Mouse (Mus musculus): ENCODE data around the gene Ddx31. TPM values are rescaled to one million over a fixed set of nuclear protein-coding genes. Genes with fewer than 3 reads are reported as not detected.

Ddx31 gene
- polyA plus RNA-seq, 1 experiment: 5.2 TPM

- no peak for DNase-seq (ENCODE audit: low read depth in 1 of 2, low spot score in 2 of 2)
- H3K4me1 ChIP-seq (ENCODE audit: control insufficient read depth, insufficient read depth, insufficient read length): no peaks in the 10 kb centered on the region
- 92% methylated on average over 5 of the region's 5 CpGs for WGBS
- H3K36me3 ChIP-seq (ENCODE audit: control insufficient read depth, insufficient read depth, low read length): peaks cover 13% of the 10 kb centered on the region
- peaks cover 9% of the 10 kb centered on the region for H3K27me3 ChIP-seq (ENCODE audit: control insufficient read depth, insufficient read depth, low read length)
- H3K4me3 ChIP-seq (ENCODE audit: extremely low read depth, insufficient read depth, insufficient read length): no peak overlapping the region
- H3K27ac ChIP-seq (ENCODE audit: insufficient read depth, low read length): no peak overlapping the region
- no peak for TF ChIP-seq CTCF (IDR thresholded peaks at IDR 0.05; ENCODE audit: extremely low read depth, insufficient read depth, insufficient read length, insufficient replicate concordance)
- TF ChIP-seq POLR2A (IDR thresholded peaks at IDR 0.05; ENCODE audit: low read depth, low read length): no peak
Measured at GRCm38 (mm10) chr2:28903871-28904270, 63.7 kb downstream of the Ddx31 start.

- H3K27ac ChIP-seq (ENCODE audit: insufficient read depth, low read length): no peak overlapping the region
- 86% methylated on average over 9 of the region's 9 CpGs for WGBS
- H3K4me1 ChIP-seq (ENCODE audit: control insufficient read depth, insufficient read depth, insufficient read length): no peaks in the 10 kb centered on the region
- no peak overlapping the region for H3K4me3 ChIP-seq (ENCODE audit: extremely low read depth, insufficient read depth, insufficient read length)
- peaks cover 15% of the 10 kb centered on the region for H3K27me3 ChIP-seq (ENCODE audit: control insufficient read depth, insufficient read depth, low read length)
- peaks cover 13% of the 10 kb centered on the region for H3K36me3 ChIP-seq (ENCODE audit: control insufficient read depth, insufficient read depth, low read length)
- no peak for TF ChIP-seq POLR2A (IDR thresholded peaks at IDR 0.05; ENCODE audit: low read depth, low read length)
- TF ChIP-seq CTCF (IDR thresholded peaks at IDR 0.05; ENCODE audit: extremely low read depth, insufficient read depth, insufficient read length, insufficient replicate concordance): no peak
- no peak for DNase-seq (ENCODE audit: low read depth in 1 of 2, low spot score in 2 of 2)
Measured at GRCm38 (mm10) chr2:28904786-28905185, 64.6 kb downstream of the Ddx31 start.

- H3K36me3 ChIP-seq (ENCODE audit: control insufficient read depth, insufficient read depth, low read length): peaks cover 10% of the 10 kb centered on the region
- TF ChIP-seq POLR2A (IDR thresholded peaks at IDR 0.05; ENCODE audit: low read depth, low read length) (no peak), CTCF (IDR thresholded peaks at IDR 0.05; ENCODE audit: extremely low read depth, insufficient read depth, insufficient read length, insufficient replicate concordance) (no peak)
- H3K27me3 ChIP-seq (ENCODE audit: control insufficient read depth, insufficient read depth, low read length): peaks cover 20% of the 10 kb centered on the region
- no peak overlapping the region for H3K4me3 ChIP-seq (ENCODE audit: extremely low read depth, insufficient read depth, insufficient read length)
- no peaks in the 10 kb centered on the region for H3K4me1 ChIP-seq (ENCODE audit: control insufficient read depth, insufficient read depth, insufficient read length)
- no peak for DNase-seq (ENCODE audit: low read depth in 1 of 2, low spot score in 2 of 2)
- 78% methylated on average over 4 of the region's 4 CpGs for WGBS
- no peak overlapping the region for H3K27ac ChIP-seq (ENCODE audit: insufficient read depth, low read length)
Measured at GRCm38 (mm10) chr2:28905561-28905960, 65.4 kb downstream of the Ddx31 start.

- H3K4me1 ChIP-seq (ENCODE audit: control insufficient read depth, insufficient read depth, insufficient read length): no peaks in the 10 kb centered on the region
- H3K27me3 ChIP-seq (ENCODE audit: control insufficient read depth, insufficient read depth, low read length): peaks cover 35% of the 10 kb centered on the region
- no peak for DNase-seq (ENCODE audit: low read depth in 1 of 2, low spot score in 2 of 2)
- H3K27ac ChIP-seq (ENCODE audit: insufficient read depth, low read length): no peak overlapping the region
- no peak overlapping the region for H3K4me3 ChIP-seq (ENCODE audit: extremely low read depth, insufficient read depth, insufficient read length)
- TF ChIP-seq CTCF (IDR thresholded peaks at IDR 0.05; ENCODE audit: extremely low read depth, insufficient read depth, insufficient read length, insufficient replicate concordance) (no peak), POLR2A (IDR thresholded peaks at IDR 0.05; ENCODE audit: low read depth, low read length) (no peak)
- H3K36me3 ChIP-seq (ENCODE audit: control insufficient read depth, insufficient read depth, low read length): peaks cover 7% of the 10 kb centered on the region
- WGBS: 34% methylated on average over 10 of the region's 10 CpGs
Measured at GRCm38 (mm10) chr2:28907691-28908388, 67.6 kb downstream of the Ddx31 start.

- Histone ChIP-seq H3K36me3 (ENCODE audit: control insufficient read depth, insufficient read depth, low read length) (peaks cover 7% of the 10 kb centered on the region), H3K4me1 (ENCODE audit: control insufficient read depth, insufficient read depth, insufficient read length) (no peaks in the 10 kb centered on the region), H3K27me3 (ENCODE audit: control insufficient read depth, insufficient read depth, low read length) (peaks cover 37% of the 10 kb centered on the region), H3K27ac (ENCODE audit: insufficient read depth, low read length) (no peak overlapping the region), H3K4me3 (ENCODE audit: extremely low read depth, insufficient read depth, insufficient read length) (no peak overlapping the region)
- DNase-seq (ENCODE audit: low read depth in 1 of 2, low spot score in 2 of 2): no peak
- TF ChIP-seq POLR2A (IDR thresholded peaks at IDR 0.05; ENCODE audit: low read depth, low read length) (no peak), CTCF (IDR thresholded peaks at IDR 0.05; ENCODE audit: extremely low read depth, insufficient read depth, insufficient read length, insufficient replicate concordance) (no peak)
- 5% methylated on average over 39 of the region's 39 CpGs for WGBS
Measured at GRCm38 (mm10) chr2:28908389-28909153, 68.4 kb downstream of the Ddx31 start.

- H3K27me3 ChIP-seq (ENCODE audit: control insufficient read depth, insufficient read depth, low read length): peaks cover 40% of the 10 kb centered on the region
- DNase-seq (ENCODE audit: low read depth in 1 of 2, low spot score in 2 of 2): no peak
- no peaks in the 10 kb centered on the region for H3K4me1 ChIP-seq (ENCODE audit: control insufficient read depth, insufficient read depth, insufficient read length)
- no peak overlapping the region for H3K27ac ChIP-seq (ENCODE audit: insufficient read depth, low read length)
- WGBS: 5% methylated on average over 41 of the region's 41 CpGs
- TF ChIP-seq POLR2A (IDR thresholded peaks at IDR 0.05; ENCODE audit: low read depth, low read length) (no peak), CTCF (IDR thresholded peaks at IDR 0.05; ENCODE audit: extremely low read depth, insufficient read depth, insufficient read length, insufficient replicate concordance) (no peak)
- peaks cover 7% of the 10 kb centered on the region for H3K36me3 ChIP-seq (ENCODE audit: control insufficient read depth, insufficient read depth, low read length)
- H3K4me3 ChIP-seq (ENCODE audit: extremely low read depth, insufficient read depth, insufficient read length): no peak overlapping the region
Measured at GRCm38 (mm10) chr2:28909186-28909817, 69.1 kb downstream of the Ddx31 start.

Measured in spleen, adult 2 months (tissue).